ENCODE assay signal across 12 mouse cellular contexts in genomic region chr5:113418335-113419013, GRCm38 (mm10).
DNase-seq lines count a peak whose midpoint lies in the region; ATAC-seq and TF ChIP-seq lines count a peak whose summit lies in the region.
"Had no signal": no experiment of that assay in that cellular context is flagged by ENCODE, and none has a peak within 500 bp of the region (broad histone marks: within the 10 kb centered on the region; RNA-seq: fewer than 3 reads in every experiment).

No protein-coding gene starts in this region.

- H3K9ac ChIP-seq in embryonic facial prominence, embryonic 14.5 days (ENCODE audit: low read depth, low read length) = no peak overlapping the region
- H3K9ac ChIP-seq in lung, embryonic 15.5 days = no peak overlapping the region
- H3K9ac ChIP-seq in intestine, embryonic 16.5 days (ENCODE audit: low read depth, low read length) = no peak overlapping the region
- H3K9ac ChIP-seq in neural tube, embryonic 15.5 days (replicated peaks) = no peak overlapping the region
- H3K9ac ChIP-seq in forebrain, embryonic 16.5 days (replicated peaks; ENCODE audit: low read depth, low read length) = no peak overlapping the region
- H3K9ac ChIP-seq: heart, embryonic 13.5 days; liver, embryonic 12.5 days had no signal

- TF ChIP-seq CTCF in lung, adult 2 months (IDR thresholded peaks at IDR 0.05; ENCODE audit: insufficient read depth, low read length) = no peak

- no peaks in the 10 kb centered on the region for H3K36me3 ChIP-seq in embryonic facial prominence, embryonic 14.5 days (ENCODE audit: control insufficient read depth, insufficient read depth, low read length)
- no peaks in the 10 kb centered on the region for H3K36me3 ChIP-seq in embryonic facial prominence, embryonic 10.5 days (replicated peaks)
- H3K36me3 ChIP-seq in lung, embryonic 15.5 days = no peaks in the 10 kb centered on the region
- H3K36me3 ChIP-seq in intestine, embryonic 16.5 days (ENCODE audit: control insufficient read depth, insufficient read depth, low read length) = no peaks in the 10 kb centered on the region
- no peaks in the 10 kb centered on the region for H3K36me3 ChIP-seq in neural tube, embryonic 15.5 days
- H3K36me3 ChIP-seq in forebrain, embryonic 16.5 days (ENCODE audit: control insufficient read depth, insufficient read depth) = no peaks in the 10 kb centered on the region
- H3K36me3 ChIP-seq: heart, embryonic 13.5 days; liver, embryonic 12.5 days had no signal

- no peak for TF ChIP-seq POLR2A in lung, adult 2 months (IDR thresholded peaks at IDR 0.05; ENCODE audit: borderline replicate concordance, extremely low read depth, low read depth, low read length)

- no peak overlapping the region for H3K4me3 ChIP-seq in embryonic facial prominence, embryonic 14.5 days (ENCODE audit: low read depth, low read length)
- no peak overlapping the region for H3K4me3 ChIP-seq in embryonic facial prominence, embryonic 10.5 days
- H3K4me3 ChIP-seq in lung, embryonic 15.5 days = no peak overlapping the region
- no peak overlapping the region for H3K4me3 ChIP-seq in lung, adult 2 months (replicated peaks; ENCODE audit: extremely low read depth, low read depth, low read length)
- H3K4me3 ChIP-seq in intestine, embryonic 16.5 days (ENCODE audit: low read length) = no peak overlapping the region
- H3K4me3 ChIP-seq in neural tube, embryonic 15.5 days (replicated peaks) = no peak overlapping the region
- no peak overlapping the region for H3K4me3 ChIP-seq in forebrain, embryonic 16.5 days (replicated peaks; ENCODE audit: low read length)
- H3K4me3 ChIP-seq: heart, embryonic 13.5 days; liver, embryonic 12.5 days had no signal

- peak; percentile 16 for DNase-seq in embryonic facial prominence, embryonic 14.5 days (ENCODE audit: low spot score)
- DNase-seq in embryonic facial prominence, embryonic 10.5 days (ENCODE audit: low spot score) = no peak
- no peak for DNase-seq in lung, adult 2 months
- DNase-seq: cerebellum, adult 9-11 months; lung, postnatal 4 days had no signal

- no peak; the same call in 1 of the 2 replicates for ATAC-seq in embryonic facial prominence, embryonic 14.5 days (ENCODE audit: low read depth)
- ATAC-seq in lung, embryonic 15.5 days (ENCODE audit: borderline replicate concordance, extremely low read depth, low FRiP score, low TSS enrichment) = 0 out of 2 replicates have a peak, but pooled peaks have one; percentile 21
- peak; percentile 60 for ATAC-seq in intestine, embryonic 16.5 days
- ATAC-seq in neural tube, embryonic 15.5 days (ENCODE audit: low FRiP score) = peak; percentile 78
- no peak for ATAC-seq in activated CD4-positive, CD25-positive, alpha-beta regulatory T cell, adult 4 months
- no peak for ATAC-seq in forebrain, embryonic 16.5 days
- ATAC-seq: liver, embryonic 12.5 days had no signal

- H3K4me1 ChIP-seq in embryonic facial prominence, embryonic 14.5 days (ENCODE audit: control insufficient read depth, insufficient read depth, low read length) = 0 out of 2 replicates have a peak, but pooled peaks cover 6% of the 10 kb centered on the region
- H3K4me1 ChIP-seq in embryonic facial prominence, embryonic 10.5 days = peaks cover 29% of the 10 kb centered on the region
- peaks cover 11% of the 10 kb centered on the region; the same call in 1 of the 2 replicates for H3K4me1 ChIP-seq in lung, embryonic 15.5 days
- no peaks in the 10 kb centered on the region for H3K4me1 ChIP-seq in lung, adult 2 months (ENCODE audit: control insufficient read depth, insufficient read depth, low read length)
- peaks cover 10% of the 10 kb centered on the region; the same call in 1 of the 2 replicates for H3K4me1 ChIP-seq in intestine, embryonic 16.5 days (ENCODE audit: control insufficient read depth, insufficient read depth, low read length)
- peaks cover 56% of the 10 kb centered on the region for H3K4me1 ChIP-seq in neural tube, embryonic 15.5 days
- H3K4me1 ChIP-seq in forebrain, embryonic 16.5 days (replicated peaks; ENCODE audit: control insufficient read depth, insufficient read depth, low read length) = peaks cover 13% of the 10 kb centered on the region
- H3K4me1 ChIP-seq: heart, embryonic 13.5 days; liver, embryonic 12.5 days had no signal

- 74% methylated on average over 22 of the region's 22 CpGs for WGBS in embryonic facial prominence, embryonic 14.5 days
- 88% methylated on average over 22 of the region's 22 CpGs for WGBS in embryonic facial prominence, embryonic 10.5 days
- WGBS in lung, embryonic 15.5 days = 46% methylated on average over 22 of the region's 22 CpGs
- WGBS in lung, adult 2 months = 60% methylated on average over 22 of the region's 22 CpGs
- WGBS in intestine, embryonic 16.5 days = 47% methylated on average over 22 of the region's 22 CpGs
- WGBS in neural tube, embryonic 15.5 days = 41% methylated on average over 22 of the region's 22 CpGs
- 88% methylated on average over 22 of the region's 22 CpGs for WGBS in forebrain, embryonic 16.5 days

- H3K27ac ChIP-seq in embryonic facial prominence, embryonic 14.5 days (replicated peaks; ENCODE audit: low read depth, low read length) = no peak overlapping the region
- no peak overlapping the region for H3K27ac ChIP-seq in embryonic facial prominence, embryonic 10.5 days (replicated peaks)
- no peak overlapping the region for H3K27ac ChIP-seq in lung, embryonic 15.5 days
- H3K27ac ChIP-seq in intestine, embryonic 16.5 days (ENCODE audit: low read length) = peak overlapping the region; percentile 50; the same call in 1 of the 2 replicates
- H3K27ac ChIP-seq in neural tube, embryonic 15.5 days (replicated peaks) = peak overlapping the region; percentile 77
- H3K27ac ChIP-seq in forebrain, embryonic 16.5 days (ENCODE audit: low read length) = no peak overlapping the region
- H3K27ac ChIP-seq: heart, embryonic 13.5 days; liver, embryonic 12.5 days had no signal

- H3K4me2 ChIP-seq in embryonic facial prominence, embryonic 14.5 days (ENCODE audit: low read depth, low read length) = no peak overlapping the region
- H3K4me2 ChIP-seq in lung, embryonic 15.5 days = no peak overlapping the region
- H3K4me2 ChIP-seq in intestine, embryonic 16.5 days (ENCODE audit: low read depth, low read length) = no peak overlapping the region
- H3K4me2 ChIP-seq in neural tube, embryonic 15.5 days = peak overlapping the region; percentile 7; the same call in 1 of the 2 replicates
- H3K4me2 ChIP-seq in forebrain, embryonic 16.5 days (ENCODE audit: low read length) = no peak overlapping the region
- H3K4me2 ChIP-seq: heart, embryonic 13.5 days; liver, embryonic 12.5 days had no signal

- no peaks in the 10 kb centered on the region for H3K27me3 ChIP-seq in embryonic facial prominence, embryonic 14.5 days (replicated peaks; ENCODE audit: control insufficient read depth, insufficient read depth, low read length)
- H3K27me3 ChIP-seq in embryonic facial prominence, embryonic 10.5 days (replicated peaks; ENCODE audit: low read depth, poor library complexity, severe bottlenecking) = no peaks in the 10 kb centered on the region
- H3K27me3 ChIP-seq in lung, embryonic 15.5 days = no peaks in the 10 kb centered on the region
- H3K27me3 ChIP-seq in intestine, embryonic 16.5 days (replicated peaks; ENCODE audit: control insufficient read depth, insufficient read depth, low read length) = no peaks in the 10 kb centered on the region
- H3K27me3 ChIP-seq in neural tube, embryonic 15.5 days (replicated peaks) = no peaks in the 10 kb centered on the region; the same call in 1 of the 2 replicates
- H3K27me3 ChIP-seq in forebrain, embryonic 16.5 days (replicated peaks; ENCODE audit: control insufficient read depth, insufficient read depth, low read length) = no peaks in the 10 kb centered on the region
- H3K27me3 ChIP-seq: heart, embryonic 13.5 days; liver, embryonic 12.5 days had no signal

- H3K9me3 ChIP-seq in embryonic facial prominence, embryonic 14.5 days (ENCODE audit: control insufficient read depth, low read length) = no peaks in the 10 kb centered on the region
- no peaks in the 10 kb centered on the region for H3K9me3 ChIP-seq in embryonic facial prominence, embryonic 10.5 days
- H3K9me3 ChIP-seq in lung, embryonic 15.5 days = no peaks in the 10 kb centered on the region
- no peaks in the 10 kb centered on the region for H3K9me3 ChIP-seq in intestine, embryonic 16.5 days (ENCODE audit: control insufficient read depth, low read length)
- no peaks in the 10 kb centered on the region for H3K9me3 ChIP-seq in neural tube, embryonic 15.5 days (replicated peaks)
- no peaks in the 10 kb centered on the region for H3K9me3 ChIP-seq in forebrain, embryonic 16.5 days (ENCODE audit: control insufficient read depth, low read length)
- H3K9me3 ChIP-seq: heart, embryonic 13.5 days; liver, embryonic 12.5 days had no signal

Comparison
In these comparisons a context has a peak if more than half of its experiments do, and no peak if none do; other contexts are left out.
1. ATAC-seq: peak in lung, embryonic 15.5 days (single experiment), intestine, embryonic 16.5 days (single experiment) and neural tube, embryonic 15.5 days (single experiment); none in embryonic facial prominence, embryonic 14.5 days (single experiment), activated CD4-positive, CD25-positive, alpha-beta regulatory T cell, adult 4 months (single experiment) and forebrain, embryonic 16.5 days (single experiment).
2. H3K27ac ChIP-seq: peak in intestine, embryonic 16.5 days (single experiment) and neural tube, embryonic 15.5 days (single experiment); none in embryonic facial prominence, embryonic 14.5 days (single experiment), embryonic facial prominence, embryonic 10.5 days (single experiment), lung, embryonic 15.5 days (single experiment) and forebrain, embryonic 16.5 days (single experiment).